Mouse (Mus musculus) embryo, embryonic 10.5 days (tissue): ENCODE results near the gene Grn.
"Not testable (repeated sequence)": the region's sequence is repeated elsewhere in the genome, so short reads cannot be mapped to it uniquely, and the experiment has no call there.

ENCODE experiments used
- DNase-seq: peaks from one replicate; pipeline ENCODE4 v3.0.0-alpha.2; 2015; ENCODE audit warnings: low spot score

Grn gene

DNA sequence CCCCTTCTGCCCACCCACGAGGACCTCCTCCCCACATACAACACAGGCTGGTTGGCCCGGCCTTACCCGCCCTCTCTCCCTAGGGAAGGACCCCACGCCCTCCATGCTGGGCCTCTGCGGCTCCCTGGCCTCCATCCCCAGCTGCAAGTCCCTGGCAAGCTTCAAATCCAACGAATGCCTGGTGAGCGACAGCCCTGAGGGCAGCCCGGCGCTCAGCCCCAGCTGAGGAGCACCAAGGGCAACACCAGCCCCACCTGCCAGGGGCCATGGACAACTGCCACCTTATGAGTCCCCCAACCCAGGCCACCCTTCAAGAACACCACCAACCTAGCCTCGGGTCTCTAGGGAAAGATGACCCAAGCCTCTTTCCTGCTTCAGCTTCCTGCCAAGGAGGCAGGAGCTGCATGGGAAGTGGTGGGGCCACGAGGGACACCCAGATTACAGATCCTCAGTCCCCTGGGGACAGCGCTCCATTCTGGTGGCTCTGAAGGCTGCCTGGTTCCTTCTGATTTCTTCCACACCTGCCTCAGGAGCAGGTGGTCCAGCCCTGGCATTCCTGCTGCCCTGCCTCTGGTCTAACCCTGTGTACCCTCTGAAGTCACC is 28.1 kb upstream of the Grn start:
- no peak for DNase-seq

DNA sequence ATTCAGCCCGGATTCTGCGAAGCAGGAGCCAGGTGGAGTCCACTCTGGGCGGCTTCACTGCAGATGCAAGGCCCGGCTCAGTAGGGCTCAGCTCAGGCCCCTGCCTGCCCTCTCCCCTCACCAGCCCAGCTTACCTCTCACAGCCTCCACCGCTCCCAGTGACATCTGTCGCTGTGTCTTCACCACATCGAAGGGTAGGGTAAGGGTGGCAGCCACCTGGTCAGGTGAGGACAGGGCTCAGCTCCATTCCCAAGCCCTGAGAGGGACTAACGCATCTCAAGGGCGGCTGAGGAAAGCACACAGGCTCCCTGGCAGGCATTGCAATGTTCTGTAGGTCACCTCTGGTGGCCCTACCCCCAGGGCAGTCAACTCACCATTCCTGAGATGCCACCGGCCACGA is 26.5 kb upstream of the Grn start:
- DNase-seq, result no peak

DNA sequence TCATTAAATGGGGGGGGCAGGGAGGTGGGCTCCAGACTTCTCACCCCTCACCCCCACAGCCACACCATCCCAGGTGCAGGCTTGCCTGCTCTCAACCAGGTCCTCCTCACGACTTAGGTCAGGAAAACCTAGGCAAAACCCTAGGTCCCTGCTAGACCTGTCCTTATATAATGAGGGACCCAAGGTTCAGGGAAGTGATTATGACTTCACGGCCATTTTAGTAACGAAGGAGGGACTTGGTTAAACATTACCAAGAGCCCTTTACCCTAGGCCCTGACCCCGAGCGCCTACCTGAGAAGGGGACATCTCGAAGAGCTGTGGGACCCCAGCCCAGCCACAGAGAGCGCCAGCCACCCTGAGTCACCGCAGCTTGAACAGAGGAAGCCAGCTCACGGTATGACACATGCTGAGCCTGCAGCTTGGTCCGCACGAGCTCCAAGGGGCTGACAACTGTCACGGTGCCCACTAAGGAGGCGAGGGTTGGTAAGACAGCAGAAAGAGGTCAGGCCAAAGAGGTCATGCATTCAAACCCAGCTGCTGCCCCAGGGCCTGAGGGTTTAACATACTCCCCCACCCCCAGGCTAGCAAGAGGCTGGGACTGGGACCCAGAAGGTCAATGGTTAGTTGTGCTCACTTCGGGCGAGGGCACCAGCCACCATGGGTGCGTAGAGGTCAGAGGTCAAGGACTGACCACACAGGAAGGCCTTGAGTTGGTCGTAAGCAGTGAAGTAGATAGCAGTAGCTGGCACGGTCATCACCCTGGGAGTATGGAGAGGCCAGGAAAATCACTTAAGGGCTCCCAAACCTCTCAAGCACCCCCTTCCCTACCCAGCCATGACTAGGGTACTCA is 25.7 kb upstream of the Grn start:
- no peak for DNase-seq

DNA sequence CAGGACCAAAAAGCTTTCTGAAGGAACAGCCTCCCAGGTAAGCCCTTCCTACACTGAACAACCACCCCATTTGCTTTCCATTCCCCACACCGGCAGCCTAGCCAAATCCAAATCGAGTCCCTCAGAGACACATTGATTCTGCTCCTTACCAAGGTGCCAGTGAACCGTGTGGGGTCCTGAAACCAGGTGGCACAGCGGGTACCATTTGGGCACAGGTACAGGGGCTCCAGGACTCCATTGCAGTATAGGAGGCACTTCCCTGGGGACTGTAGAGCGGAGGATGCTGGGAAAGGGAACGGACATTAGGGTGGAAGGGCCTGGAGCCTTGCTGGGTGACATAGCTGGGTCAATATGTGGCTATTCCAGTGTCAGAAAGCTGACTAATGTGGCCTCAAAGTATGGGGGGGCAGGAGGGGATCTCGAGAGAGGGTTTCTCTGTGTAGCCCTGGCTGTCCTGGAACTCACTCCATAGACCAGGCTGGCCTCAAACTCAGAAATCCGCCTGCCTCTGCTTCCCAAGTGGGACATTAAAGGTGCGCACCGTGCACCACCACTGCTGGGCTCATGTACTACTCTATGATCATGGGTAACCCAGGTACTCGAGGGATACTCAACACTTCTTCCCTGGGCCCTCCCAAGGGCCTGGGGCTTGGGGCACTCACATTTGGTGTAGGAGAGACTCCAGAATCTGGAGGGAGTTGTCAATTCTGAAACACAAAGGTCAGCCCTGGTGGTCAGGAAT is 24.4 kb upstream of the Grn start:
- no peak for DNase-seq

DNA sequence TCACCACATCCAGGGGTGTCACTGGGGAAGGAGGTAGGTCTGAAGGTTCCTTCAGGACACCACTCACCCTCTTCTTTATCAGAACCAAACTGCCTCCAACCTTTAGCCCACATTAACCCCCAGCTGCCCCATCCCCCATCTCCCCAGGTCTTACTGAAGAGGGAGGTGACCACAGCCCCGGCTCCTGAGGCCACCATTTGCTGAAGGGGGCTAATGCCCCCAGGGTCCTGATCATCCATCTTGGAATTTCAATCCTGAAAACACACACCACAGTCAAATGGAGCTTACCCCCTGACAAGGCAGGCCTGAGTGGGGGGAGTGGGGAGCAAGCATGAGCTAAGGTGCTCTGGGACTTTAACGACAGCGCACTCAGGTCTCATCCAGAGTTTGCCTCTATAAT is 23.7 kb upstream of the Grn start:
- no peak for DNase-seq

DNA sequence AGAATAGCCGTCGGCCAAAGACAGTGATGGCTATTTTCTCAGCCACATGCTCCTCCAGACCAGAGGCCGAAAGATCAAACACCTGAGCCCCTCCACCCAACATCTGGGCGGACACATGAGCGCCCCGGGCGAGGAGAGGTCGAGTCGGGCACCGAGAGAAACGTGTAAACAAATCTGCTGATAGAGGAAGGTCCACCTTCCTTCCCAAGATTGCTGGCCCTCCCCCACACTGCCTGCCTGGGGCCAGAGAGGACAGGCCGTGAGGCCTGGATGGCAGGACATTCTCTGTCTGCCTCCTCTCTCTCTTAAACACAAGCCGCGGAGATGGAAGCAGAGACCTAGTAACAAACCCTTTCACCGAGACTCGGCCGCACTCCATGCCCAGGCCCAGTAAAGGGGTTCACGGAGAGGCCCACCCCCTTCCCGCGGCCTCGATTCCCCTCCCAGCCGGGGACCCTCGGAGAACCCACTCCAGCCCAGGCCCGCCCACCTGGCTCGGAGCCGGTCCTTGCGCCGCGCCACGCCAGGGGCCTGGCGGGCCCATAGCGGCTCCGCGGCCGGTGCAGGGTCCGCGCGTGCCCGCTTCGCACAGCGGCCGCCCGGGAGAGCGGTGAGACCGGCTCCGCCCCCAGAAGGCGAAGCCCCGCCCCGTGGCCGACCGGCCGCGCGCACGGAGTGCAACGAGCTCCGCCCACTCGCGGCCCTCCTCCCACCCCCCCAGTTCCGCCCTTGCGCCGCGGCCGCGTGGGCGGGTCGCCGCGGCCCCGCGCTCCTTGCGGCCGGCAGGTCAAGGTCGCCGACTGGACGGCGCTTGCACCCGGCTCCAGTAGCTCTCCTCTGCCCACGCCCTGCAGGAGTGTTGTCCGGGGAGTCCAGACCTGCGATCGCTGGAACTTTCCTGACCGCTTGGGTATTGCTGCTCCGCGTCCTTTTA is 22.9 kb upstream of the Grn start:
- DNase-seq, result peak; percentile 92

DNA sequence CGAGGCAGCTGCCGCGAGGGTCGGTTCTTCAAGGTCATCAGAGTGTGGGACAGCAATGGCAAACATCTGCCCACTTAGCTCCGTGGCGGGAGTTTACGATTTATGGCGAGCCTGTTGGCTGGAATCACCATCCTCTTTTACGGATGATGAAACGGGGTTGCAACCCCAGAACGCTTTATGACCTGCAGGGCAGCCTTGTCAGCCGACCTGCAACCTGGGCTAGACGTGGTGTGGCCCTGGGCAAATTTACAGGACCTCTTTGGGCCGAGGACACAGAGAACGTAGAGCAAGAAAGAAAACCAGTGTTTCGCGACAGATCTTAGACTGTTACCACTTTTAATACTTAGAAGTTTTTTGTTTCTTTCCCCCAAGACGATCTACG is 22.3 kb upstream of the Grn start, which contains the start of gene Slc25a39:
Gene Slc25a39 (minus strand): TSS at position 113 of the 382 bp plus-strand sequence.
- no peak for DNase-seq

DNA sequence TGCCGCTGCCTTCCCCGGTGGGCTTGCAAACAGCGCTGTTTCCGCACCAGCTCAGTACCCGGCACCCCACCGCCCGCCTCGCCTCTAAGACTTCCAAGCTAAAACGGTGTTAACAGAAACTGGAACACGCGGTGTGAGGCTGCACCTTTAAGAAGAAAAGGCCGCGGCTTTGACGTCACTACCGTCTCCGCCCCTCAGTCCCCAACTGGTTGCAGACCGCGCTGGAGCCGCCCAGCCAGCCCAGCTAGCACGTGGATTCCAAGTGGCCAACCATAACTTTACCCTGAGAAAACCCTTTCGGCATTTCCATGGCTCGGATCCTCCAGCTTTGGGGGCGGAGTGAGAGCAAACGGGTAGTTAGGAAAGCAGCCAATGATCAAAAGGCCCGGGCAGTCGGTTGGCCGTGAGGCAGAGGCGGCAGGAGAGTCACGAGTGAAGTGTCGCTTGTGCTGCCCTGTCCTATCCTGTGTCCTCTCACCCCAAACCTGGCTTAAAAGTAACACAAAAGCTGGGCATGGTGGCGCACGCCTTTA is 21.7 kb upstream of the Grn start:
- DNase-seq, result peak; percentile 100

DNA sequence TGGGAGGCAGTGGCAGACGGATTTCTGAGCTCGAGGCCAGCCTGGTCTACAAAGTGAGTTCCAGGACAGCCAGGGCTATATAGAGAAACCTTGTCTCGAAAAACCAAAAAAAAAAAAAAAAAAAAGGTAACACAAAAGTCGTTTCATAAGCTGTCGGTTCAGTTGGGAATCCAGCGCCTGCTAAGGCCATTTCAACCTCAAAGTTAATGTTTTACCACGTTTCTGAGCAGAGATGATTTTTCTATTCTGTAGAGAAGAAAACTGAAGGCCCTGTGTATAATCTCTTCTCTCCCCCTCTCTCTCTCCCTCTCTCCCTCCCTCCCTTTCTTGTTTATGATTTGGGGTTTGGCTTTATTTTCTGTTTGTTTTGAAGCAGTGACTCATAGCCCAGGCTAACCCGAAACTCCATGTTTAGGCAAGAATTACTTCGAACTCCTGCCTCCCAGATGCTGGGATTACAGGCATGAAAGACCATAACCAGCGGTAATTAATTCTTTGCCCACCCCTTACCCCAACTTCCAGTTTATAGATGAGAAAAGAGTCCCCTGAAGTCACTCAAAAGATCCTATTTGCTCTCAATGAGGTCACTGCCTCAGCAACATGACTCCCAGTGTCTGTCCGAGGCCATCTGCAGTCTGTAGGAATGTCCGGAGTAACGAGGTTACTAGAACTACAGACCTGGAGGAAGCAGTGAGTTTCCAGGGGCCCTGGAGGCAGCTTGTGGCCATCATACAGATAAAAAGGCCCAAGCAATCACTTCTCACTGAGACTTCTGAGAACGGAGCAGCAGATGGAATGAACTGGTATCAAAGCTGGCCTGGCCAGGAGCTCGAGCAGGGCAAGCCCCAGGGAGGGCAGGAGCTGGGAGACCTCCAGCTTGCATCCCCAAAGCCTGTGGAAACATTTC is 21.0 kb upstream of the Grn start:
- DNase-seq, result no peak

DNA sequence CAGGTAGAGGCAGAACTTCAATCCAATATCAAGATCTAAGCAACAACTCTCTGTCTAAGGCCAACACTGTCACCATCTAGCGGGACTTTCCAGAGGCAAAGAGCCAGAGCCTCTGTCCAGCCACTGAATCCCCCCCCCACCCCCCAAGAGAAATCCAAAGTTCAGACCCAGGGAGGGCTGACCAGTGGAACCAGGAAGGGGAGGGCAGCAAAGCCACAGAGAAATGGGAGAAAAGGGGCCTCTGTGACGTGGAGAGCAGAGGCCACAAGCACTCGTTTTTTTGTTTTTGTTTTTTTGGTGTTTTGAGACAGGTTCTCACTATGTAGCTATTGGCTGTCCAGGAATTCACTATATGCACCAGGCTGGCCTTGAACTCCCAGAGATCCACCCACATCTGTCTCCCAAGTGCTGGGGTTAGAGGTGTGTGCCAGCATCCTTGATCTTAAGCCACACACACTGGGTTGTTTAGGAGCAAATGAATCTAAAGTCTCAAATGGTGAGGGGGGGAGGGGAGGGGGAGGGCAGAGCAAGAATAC is 20.3 kb upstream of the Grn start:
- no peak for DNase-seq

DNA sequence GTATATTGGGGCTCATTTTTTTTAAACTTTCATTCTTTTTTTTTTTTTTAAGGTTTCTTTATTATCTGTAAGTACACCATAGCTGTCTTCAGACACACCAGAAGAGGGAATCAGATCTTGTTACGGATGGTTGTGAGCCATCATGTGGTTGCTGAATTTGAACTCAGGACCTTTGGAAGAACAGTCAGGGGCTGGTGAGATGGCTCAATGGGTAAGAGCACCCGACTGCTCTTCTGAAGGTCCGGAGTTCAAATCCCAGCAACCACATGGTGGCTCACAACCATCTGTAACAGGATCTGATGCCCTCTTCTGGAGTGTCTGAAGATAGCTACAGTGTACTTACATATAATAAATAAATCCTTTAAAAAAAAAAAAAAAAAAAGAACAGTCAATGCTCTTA is 19.8 kb upstream of the Grn start:
- not testable (repeated sequence) for DNase-seq

DNA sequence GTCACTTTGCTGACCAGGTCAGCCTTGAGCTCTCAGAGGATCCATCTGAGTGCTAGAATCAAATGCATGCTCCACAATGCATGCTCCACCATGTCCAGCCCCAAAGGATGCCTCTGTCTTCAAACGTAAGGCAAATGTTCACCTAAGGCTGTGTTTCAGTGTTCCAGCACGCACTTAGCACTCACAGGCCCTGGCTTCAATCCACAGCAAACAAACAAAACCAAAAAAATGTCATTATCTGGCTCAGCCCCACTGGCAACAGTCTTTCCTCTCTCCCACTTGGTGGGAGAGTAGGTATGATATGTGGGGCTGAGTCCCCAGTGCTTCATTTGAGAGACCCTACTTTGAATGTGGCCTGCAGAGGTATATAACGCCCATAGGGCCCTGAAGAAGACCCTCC is 19.1 kb upstream of the Grn start:
- DNase-seq, result no peak

DNA sequence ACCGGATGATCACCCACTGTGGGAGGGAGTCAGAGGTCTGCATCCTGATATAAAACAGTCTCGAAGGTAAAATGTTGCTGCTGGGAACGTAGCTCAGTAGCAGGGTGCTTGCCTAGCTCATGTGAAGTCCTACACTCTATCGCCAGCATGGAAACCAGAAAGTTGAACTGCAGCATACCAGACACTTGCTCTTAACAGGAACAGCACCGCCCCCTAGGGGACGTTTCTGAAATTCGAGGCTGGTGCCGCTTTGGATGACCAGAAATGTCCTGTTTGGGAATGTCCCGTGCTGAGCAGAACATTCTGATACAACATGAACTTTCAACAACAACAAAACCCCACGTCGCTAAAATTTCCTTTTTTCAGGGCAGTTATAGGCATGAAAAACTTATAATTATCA is 18.4 kb upstream of the Grn start:
- DNase-seq, result peak; percentile 97

DNA sequence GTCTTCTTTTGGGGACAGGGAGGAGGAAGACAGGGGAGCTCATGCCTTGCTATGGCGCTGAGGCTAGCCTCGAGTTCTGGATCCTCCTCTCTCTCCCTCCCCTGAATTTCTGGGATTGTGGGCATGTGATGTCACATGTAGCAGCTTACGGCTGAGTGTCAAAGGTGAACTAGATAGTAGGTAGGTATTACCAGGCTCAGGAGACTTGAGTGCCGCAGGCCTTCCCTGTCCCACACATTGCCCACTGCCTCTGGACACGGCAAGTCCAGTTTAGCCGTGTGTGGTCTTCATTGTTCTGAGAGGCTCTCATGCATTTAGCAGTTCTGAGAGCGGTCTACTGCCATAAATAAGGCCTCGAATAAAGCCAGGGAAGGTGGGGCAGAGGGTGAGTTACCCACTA is 17.1 kb upstream of the Grn start:
- DNase-seq, result no peak

DNA sequence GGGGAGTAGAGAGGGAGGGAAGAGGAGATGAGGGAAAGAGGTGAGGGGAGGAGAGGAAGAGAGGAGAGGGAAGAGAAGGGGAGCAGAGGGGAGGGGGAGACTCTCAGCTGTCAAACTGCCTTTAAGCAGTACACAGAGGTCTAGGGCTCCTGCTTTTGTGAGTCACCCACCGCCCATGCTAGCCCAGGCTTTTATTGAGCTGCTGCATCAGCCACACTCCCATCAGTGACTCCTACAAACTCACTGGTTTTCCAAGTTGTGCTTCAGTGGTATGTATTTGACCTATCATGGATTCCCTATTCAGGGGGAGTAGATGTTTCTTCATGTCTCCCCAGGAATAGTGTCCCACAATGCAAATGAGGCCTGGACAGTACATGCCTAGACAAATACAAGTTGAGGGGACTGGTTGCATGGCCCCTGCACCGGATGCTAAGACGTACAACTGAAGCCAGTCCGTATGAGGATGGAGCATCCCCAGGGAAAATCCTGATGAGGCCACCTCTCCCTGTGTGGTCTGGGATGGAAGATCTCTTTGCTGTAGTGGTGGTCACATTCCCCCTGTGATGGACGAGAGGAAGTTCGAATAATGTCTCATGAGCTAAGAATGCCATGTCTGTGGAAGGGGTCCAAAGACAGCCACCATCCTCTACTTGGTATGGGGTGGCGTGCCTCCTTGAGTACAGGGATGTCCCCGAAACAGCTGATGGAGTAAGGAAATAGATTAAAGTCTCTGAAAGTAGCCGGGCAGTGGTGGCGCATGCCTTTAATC is 14.9 kb upstream of the Grn start:
- no peak for DNase-seq

DNA sequence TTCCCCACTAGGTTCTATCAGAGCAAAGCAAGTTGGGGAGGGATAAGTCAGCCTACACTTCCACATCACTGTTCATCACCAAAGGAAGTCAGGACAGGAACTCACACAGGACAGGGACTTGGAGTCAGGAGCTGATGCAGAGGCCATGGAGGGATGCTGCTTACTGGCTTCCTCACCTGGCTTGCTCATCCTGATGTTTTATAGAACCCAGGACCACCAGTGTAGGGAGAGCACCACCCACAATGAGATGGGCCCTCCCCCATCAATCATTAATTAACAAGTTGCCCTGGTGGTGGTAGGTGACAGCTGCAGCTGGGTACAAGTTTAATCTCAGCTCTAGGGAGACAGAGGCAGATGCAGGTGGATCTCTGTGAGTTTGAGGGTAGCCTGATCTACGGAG is 13.0 kb upstream of the Grn start:
- DNase-seq, result no peak

DNA sequence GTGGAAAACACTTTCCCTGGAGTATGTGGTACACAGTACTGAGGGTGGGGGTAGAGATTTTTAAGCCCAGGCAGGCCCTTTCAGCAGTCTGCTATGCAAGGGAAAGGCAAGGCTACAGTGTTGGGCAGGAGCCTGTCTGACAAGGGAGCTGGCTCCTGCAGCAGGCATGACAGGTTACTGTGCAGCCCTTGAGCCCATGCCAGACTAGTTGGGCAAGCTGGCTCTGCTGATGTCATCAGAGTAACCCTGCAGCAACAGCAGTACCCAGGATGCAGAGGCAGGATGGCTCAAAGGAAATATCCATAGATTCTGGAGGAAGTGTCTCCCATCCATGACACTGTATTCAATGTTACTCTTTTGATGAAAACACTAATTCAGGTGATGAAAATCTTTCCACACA is 11.2 kb upstream of the Grn start:
- no peak for DNase-seq

DNA sequence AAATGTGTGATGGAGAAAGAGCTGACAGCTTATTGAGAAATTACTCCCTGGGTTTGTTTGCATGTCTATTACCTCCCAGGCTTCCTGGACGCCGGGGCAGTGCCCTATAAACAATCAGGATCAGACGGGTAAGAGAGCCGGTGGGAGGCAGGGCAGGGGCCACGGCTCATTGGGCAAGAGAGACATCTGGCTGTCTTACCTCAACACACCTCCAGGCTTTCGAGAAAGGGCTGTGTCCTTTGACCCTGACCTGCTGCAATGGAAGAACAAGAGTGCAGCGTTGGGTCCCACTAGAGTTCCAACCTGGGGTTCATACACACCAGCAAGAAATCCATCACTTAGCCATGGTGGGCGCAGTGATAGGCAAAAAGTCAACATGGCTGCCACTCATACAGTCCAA is 8.6 kb upstream of the Grn start:
- no peak for DNase-seq

DNA sequence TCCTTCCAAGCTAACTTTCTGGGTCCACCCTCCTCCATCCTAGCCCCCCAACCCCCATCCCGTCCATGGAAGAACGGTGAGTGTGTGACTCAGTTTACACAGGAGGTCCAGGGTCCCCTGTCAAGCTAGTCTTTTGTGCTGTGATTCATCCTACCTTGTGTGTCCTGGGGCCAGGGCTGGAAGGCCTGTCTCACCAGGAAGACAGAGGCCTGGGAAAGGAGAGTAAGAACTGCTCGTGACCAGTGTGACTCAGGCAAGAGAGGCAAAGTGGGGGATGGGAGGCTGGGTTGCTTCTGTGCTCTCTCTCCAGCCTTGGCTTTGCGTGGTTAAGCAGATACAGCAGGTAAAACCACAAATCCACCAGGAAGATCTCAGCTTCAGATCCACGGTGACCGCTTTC is 5.4 kb upstream of the Grn start:
- DNase-seq, result no peak
